Mouse (Mus musculus) T-helper 17 cell (primary cell): ENCODE measurements around the gene Bicra.

Experiments
- in situ Hi-C, 2 experiments: fragments of 300-600 bp; cut with MboI, MseI; formaldehyde crosslinking; loops; 1 replicate in 1 of 2; 2 replicates in 1 of 2; pipeline ENCODE4 v1.15.1; 2025; ENCODE audit warnings: high pct_unique_total_duplicates in 2 of 2

The Bicra gene

DNA sequence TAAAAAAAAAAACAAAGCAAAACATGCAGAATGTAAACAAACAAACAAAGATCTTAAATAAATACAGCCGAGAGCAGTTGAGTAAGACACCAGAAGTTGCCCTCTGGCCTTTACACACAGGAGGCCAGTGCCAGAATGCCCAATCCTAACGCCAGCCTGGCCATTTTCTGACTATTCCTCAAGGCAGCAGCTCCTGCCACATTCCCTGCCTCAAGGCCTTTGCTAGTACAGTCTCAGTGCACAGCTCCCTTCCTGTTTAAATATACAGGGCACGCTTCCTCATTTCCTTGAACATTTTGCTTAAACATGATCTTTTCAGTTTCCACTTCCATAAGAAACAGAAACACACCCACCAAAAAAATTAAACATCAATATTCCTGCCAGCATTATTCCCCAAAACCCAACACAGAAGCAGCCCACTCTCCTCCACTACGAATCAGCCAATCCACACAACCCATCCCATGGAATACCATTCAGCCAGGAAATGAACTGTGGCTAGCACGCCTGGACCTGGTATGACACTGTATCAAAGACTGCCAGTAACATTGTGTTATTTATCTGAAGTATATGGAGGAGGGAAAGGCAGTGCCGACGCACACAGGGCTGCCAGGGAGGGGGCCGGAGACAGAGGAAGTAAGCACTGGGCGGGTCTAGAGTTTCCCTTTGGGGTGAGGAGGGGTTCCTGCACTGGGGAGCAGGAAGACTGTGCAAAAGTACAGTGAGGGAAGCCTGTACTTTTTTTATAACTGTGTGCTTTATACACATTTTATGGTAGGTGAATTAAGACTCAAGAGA, 29.5 kb downstream of the Bicra start:
- in situ Hi-C loops = no loop called here

DNA sequence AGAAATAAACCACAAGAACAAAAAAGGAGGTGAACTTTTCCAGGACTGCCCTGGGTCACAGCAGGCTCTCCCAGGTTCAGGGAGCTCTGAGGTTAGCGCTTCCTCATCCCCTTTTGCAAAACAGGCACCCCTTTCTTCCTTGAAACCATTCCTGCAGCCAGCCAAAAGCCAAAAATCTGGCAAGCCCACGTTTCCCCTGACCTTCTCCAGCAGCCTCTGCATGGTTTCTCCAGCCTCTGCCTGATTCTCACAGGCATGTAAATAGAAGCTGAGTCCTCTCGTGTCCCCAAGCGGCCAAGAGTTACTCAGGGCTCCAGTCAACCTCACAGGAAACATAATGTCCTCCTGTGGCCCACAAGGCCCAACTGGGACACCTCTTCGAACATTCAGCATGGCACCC, 32.3 kb downstream of the Bicra start:
- in situ Hi-C loops = no loop called here

DNA sequence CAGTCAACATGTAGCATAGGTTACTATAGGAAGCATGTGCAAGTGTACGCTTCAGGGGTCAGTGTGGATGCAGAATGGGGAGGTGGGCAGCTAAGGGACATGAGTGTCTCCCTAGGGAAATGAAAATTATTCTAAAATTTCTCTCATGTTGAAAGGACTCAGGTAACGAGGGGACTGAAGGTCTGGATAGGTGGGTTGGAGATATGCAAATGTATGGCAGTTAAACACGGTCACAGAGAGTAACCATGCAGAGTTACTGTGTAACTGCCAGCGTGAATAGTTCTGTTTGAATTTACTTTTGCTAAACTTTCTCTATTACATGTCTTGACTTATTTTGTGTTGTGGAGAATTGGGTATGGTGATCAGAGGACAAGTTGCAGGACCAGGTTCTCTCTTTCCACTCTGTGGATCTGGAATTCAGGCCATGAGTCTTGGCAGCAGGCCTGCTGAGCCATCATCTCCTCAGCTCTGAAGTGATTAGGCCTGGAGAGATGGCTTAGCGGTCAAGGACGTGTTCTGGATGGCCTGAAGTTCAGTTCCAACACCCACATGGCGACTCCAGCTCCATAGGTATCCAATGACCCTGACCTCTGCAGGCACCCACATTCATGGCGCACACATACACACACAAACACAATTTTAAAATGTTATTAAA, 33.1 kb downstream of the Bicra start:
- in situ Hi-C loops = no loop called here

DNA sequence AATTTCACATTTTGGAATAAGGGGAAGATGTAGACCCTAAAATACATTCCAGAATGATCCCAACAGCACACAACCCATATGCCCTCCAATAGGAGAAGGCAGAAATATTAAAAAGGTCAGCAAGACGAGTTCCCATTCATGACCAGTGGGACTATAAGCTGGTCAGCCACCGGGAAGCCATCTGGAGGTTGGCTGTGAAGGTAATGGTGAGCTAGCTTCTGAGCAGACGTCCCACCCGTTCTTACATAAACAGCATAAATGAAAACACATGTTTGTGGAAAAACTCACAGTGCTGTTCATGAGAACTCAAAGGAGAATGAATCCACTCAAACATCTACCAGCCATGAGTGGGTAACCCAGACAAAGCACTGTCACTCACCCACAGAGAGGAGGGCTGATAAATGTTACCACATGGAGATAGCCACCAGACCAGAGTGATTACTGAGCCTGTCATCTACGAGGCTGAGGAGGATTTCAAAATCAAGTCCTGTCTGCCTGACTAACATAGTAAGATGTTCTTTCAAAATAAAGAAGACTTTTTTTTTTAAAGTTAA, 33.9 kb downstream of the Bicra start:
- in situ Hi-C loops = no loop called here

DNA sequence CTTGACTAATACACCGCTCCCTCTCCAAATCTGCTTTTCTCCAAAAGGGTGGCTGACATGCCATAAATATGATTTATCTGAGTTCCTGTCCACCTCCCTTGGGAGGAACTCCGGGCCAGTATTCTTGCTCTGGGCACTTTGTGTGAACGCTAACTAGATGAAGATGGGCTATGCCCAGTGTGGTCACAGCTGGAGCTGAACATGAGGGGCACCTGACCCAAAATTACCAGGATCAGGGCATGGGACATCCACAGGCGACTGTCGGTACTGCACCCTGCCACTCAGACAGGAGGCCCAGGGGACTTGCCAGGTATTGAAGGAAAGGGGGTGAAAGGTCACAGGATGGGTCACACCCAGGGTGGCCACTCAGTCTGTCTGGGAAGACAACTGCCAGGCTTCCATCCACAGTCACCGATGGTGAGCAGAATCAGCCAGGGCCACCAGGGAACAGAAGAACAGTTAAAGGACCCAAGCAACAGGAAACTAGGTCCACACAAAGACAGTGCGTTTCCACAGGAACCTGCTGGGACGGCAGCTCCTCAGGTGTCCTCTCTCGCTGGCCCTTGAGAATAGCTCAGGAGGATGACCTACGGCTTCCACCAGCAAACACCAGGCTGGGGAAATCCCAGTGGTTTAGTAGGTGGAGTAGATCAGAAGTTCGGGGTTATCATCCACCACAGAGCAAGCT, 35.0 kb downstream of the Bicra start:
- in situ Hi-C loops = no loop called here

DNA sequence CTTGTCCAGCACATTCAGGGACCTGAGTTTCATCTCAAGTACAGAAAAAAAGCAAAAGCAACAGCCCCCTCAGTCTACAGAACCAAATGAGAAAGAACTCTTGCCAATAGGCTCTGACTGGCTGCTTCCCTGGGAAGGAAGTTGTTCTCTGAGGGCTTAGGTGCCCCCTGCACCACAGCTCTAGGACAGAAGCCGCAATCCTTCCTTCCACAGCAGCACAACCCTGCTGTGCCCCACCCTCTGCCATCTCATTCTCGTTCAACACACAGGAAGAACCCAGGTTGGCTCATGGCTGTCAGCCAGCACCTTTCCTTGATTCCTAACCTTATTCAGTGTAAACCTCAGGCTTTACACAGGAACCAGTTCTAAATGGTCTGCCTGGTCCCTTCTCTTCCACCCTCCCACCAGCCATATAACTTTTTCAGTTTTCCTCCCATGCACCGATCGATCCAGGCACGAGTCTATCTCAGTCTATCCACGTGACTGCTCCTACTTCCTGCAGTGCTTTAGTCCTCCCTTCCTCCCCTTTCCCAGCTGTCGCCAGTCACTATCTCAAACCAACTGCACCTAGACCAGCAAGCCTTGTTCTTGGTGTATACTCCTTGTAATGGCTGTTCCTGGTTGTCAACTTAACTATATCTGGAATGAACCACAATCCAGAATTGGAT, 36.2 kb downstream of the Bicra start:
- in situ Hi-C loops = no loop called here

DNA sequence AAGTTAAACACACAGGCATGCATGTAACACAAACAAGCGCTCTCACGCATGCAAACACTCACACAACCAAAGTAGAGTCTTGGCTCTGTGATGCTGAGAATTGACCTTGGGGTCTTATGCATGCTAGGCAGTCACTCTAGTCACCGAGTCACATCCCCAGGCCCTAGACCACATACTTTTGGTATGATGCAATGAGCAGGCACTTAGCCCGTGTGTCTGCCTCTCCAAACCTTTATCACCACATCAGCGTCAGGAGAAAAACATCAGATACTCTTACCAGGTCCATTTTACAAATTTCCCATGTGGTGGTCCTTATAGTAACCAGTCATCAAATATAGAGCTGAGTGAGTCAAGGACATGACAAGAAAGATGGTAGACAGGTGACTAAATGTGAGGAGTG, 37.1 kb downstream of the Bicra start:
- in situ Hi-C loops = no loop called here

DNA sequence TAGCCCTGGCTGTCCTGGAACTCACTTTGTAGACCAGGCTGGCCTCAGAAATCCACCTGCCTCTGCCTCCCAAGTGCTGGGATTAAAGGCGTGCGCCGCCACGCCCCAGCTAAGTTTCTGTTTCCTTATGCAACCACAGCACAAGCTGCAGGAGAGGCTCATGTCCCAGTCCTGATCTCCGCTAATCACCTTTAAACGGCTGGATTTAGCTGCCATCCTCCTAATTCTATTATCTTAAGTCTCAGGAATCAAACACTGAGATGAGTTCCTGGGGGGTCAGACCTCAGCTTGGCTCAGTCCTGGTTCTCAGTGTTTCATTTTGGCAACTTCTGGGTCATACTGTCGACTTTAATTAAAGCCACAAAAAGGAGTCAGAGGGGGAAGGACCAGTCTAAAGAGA, 38.1 kb downstream of the Bicra start:
- in situ Hi-C loops = no loop called here

DNA sequence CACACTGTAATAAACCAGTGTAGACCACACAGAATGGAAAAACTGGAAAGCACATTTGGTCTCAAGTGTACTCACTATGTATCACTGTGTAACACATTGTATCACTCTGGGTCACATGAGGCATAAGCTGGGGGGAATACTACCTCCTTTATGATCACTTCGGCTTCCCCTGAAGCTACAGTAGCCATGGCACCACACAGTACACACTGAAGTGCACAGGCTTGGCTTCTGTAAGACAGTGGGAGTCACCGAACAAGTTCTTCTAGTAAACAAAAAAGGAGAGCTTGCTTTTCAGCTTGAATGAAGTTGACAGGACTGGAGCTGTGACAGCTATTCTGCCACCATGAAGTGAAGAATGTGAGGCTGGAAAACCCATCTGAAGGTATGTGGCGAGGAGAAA, 42.7 kb downstream of the Bicra start:
- in situ Hi-C loops = no loop called here

DNA sequence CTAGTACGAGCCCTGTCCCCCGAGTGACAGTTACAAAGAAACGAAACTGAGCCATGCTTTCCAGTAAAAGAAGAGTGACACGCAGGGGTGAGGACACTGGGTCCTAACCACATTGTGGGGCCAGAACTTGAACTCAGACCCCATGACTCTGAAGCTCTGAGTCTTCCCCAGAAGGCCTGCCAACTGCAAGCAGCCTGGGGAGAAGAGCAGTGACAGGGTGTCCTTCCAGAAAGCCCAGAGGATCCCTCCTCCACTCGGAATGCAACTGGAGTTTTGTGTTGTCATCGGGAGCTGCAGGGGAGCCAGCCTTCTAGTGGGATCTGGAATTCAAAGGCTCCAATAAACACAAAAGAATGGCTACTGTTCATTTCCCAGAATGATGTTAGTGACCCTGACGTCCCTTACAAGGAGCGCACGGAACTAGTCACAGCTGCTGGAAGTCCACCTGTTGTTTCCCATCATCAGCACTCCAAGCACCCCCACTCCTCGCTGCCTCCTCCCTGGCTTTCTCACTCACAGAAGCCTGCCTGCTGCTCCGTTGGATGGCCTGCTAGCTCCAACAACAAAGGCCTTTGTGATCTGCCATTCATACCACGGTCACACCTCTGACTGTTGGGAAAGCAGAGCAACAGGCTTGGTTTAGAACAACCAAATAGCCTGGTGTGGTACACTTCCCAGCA, 43.4 kb downstream of the Bicra start:
- in situ Hi-C loops = no loop called here

DNA sequence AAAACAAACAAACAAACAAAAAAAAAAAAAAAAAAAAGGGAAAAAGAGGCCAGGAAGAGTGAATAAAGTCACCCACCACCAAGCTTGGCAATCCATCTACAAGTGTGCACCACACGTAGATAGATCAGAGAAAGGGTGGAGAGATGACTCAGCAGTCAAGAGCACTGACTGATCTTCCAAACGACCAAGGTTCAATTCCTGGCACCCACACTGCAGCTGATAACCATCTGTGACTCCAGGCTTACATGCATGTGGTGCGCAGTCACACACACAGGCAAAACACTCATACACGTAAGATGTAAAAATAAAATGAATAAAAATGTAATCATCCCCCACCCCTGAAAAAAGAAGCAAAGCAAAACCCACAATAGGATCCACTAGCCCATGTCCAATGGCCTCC, 44.7 kb downstream of the Bicra start:
- in situ Hi-C loops = no loop called here

DNA sequence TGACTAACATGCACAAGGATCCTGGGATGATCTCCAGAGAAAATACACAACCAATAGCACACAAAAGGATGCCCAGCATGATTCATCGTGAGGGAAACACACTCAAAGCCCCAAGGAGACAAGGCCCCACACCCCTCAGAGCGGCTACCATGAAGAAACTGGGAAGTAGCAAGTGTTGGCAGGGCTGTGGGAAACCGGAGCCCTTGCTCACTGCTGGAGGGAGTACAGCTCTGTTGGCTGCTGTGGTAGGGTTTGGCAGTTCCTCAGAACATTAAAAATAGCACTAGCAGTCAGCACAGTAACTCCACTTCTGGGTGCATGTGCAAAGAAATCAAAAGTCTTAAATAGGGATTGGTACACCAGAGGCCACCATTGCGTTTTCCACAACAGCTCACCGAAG, 45.5 kb downstream of the Bicra start:
- in situ Hi-C loops = no loop called here

DNA sequence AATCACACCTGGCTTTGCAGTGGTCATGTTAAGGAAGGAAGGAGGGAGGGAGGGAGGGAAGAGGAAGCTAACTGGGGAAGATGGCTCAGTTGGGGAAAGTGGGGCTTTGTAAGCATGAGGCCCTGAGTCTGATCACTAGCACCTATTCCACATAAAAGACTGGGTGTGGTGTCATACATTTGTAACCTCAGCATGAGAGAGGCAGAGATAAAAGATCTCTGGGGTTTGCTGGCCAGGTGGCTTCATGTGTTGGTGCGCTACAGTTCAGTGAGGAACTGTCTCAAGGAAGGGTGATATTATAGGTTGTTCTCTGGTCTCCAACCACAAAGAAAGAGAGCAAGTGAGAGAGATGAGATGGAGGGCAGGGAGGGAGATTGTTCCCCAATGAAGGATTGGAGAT, 46.0 kb downstream of the Bicra start:
- in situ Hi-C loops = no loop called here

DNA sequence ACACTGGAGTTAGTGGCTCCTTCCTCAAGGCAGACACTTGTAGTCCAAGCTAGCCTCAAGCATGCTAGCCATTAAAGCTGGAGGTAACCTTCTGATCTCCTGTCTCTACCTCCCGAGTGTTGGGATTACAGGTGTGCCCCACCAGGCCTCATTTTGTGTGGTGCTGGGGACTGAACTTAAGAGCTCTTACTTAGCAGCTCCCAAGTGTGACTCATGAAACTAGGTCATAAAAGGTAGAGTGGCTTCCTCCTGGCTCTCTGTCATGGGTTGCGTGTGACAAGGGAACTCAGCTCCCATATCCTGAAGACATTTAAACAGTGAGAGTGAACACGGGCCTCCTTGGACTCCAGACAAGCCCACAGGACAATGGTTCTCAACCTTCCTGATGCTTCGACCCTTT, 53.9 kb downstream of the Bicra start:
- in situ Hi-C loops = loop anchor here in 1 of 2 experiments (5.0 kb wide), 1 partner anchor 149 kb away; no protein-coding TSS in a partner anchor

DNA sequence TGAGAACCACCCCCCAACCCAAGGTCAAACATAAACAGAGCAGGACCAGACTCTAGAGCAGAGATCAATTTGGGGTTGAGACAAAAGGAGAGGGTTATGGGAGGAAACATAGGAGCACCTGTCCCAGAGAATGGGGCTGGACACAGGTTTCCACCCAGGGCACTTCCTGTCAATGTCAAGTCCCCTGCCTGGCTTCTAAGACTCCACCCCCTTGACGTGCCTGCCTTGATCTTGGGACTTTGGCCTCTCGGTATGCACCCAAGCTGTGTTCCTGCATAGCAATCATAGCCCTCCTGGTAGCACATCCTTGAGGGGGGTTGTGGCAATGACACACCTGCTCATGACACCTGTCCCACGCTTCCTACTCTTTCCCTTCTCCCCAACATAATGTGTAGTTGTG, 54.6 kb downstream of the Bicra start:
- in situ Hi-C loops = loop anchor here in 1 of 2 experiments (5.0 kb wide), 1 partner anchor 149 kb away; no protein-coding TSS in a partner anchor

DNA sequence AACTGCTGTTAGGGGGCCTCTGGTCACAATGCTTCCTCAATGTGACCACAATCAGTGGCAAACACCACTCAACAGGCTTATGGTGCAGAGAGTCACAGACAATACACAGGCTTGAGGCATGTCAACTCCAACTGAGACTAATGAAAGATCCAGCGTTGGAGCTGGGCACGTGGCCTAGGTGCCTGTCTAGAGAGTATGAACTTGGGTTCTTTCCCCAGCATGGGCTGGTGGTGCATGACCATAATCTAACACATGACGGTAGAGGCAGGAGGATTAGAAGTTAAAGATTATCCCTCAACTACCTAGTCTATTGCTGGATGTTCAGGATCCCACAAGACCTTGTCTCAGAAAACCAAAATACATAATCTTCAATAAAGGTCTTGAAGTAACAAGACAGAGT, 56.0 kb downstream of the Bicra start:
- in situ Hi-C loops = loop anchor here in 1 of 2 experiments (5.0 kb wide), 1 partner anchor 151 kb away; no protein-coding TSS in a partner anchor

DNA sequence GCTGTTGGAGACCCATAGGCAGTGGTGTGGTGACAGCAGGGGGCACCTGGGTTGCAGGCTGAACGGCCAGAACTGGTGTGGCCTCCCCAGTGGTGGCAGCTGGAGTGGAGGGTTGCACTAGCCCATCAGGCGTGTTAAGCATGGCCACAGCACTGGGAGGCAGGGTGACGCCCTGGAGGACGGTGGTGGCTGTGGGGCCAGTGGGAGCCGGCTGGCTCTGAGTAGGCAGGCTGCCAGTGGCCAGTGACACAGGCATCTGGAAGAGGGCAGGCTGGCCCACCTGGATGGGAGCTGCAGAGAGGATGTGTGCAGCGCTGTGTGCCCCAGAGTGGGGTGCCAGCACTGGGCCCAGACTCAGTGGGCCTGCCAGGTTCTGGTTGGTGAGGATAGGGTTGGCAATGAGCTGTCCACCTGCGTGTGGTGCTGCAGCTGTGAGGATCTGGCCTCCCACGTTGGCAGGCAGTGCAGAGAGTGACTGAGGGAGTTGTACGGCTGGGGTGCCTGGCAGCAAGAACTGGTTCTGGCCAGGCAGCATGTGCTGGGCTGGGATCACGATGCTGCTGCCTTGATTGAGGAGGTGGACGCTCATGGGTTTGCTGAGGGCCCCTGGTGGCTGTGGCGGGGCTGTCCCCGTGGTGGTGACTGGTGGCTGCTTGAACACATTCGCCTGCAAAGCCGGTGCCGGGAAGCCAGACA, 59.9 kb downstream of the Bicra start:
- in situ Hi-C loops = no loop called here

DNA sequence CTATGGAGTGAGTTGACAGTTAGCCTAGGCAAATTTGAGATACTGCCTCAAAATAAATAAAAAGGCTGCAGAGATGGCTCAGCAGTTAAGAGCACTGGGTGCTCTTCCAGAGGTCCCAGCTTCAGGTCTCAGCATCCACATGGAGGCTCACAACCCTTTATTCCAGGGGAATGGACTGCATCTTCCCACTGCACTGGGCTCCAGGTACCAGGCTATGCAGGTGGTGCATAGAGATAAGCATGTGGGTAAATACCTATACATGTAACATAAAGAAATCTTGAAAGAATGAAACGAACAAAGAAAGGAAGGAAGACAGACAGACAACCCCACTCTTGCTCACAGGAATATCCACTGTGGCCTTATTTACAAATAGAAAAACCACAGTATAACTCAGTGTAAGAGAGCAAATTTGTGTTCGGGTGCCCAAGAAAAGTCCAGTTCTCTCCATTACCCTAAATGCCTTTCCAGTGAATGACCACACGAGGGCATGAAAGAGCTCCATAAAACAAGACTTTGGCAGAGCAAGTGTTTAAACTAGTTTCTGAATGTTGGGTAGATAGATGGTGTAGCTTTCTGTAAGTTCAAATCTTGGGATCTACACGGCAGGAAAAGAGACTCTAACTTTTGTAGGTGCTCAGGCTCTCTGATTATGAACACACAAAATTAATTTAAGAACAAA, 64.9 kb downstream of the Bicra start:
- in situ Hi-C loops = loop anchor here (5.0 kb wide), 2 partner anchors 64 to 169 kb away; partner anchors contain the start of gene Bicra (in 2 of the 2)

DNA sequence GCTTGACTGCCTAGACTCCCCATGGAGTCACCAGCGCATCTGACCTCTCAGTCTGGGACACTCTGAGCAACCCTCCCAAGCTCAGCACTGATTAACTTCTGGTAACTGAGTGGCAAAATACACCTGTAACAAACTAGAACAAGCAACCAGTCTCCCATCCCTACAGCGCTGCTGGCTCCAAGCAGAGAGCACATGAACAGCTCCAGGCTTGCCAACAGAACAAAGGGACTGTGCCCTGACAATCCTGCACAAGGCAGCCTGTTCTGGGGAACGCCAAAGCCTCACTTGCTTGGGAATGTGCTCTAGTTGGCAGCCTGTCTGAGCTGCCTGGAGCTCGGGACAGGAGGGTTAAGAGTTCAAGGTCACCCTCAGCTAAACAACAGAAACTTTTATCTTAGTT, 66.2 kb downstream of the Bicra start:
- in situ Hi-C loops = loop anchor here (5.0 kb wide), 2 partner anchors 66 to 171 kb away; partner anchors contain the start of gene Bicra (in 2 of the 2)

DNA sequence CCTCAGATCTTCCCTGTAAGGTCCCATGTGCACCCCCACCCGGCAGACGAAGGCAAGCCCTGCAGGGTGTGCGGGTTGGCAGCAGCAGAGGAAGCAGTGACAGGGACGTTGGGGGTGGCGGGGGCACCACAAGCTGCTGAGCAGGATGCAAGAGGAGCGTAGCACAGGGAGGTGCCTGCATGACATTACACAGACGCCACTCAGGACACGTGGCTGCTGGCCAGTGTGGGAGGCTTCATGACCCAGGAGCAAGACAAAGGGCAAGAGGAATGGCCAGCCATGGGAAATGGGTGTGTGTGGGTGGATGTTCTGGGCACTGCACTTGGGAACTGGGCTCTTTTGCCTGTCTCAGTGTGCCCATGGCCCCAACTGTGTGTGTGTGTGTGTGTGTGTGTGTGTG, 67.5 kb downstream of the Bicra start:
- in situ Hi-C loops = loop anchor here (5.0 kb wide), 2 partner anchors 67 to 172 kb away; partner anchors contain the start of gene Bicra (in 2 of the 2)
